Mouse (Mus musculus) midbrain, embryonic 12.5 days (tissue): ENCODE data around the gene Gm44511. TPM values are rescaled to one million over a fixed set of nuclear protein-coding genes. Genes with fewer than 3 reads are reported as not detected.
A peak's percentile ranks its signal among the peaks of the same experiment; 100 is the strongest.
"Not testable (repeated sequence)": the region's sequence is repeated elsewhere in the genome, so short reads cannot be mapped to it uniquely, and the experiment has no call there.

Experiments
- ATAC-seq: fragments of 200-750 bp; cut with Nextera tagmentation; 2 replicates; pipeline ENCODE4 v1.8.0; 2017; ENCODE audit warnings: low read depth, moderate TSS enrichment, moderate library complexity; ENCODE audit not compliant: low FRiP score
- H3K27ac ChIP-seq: fragments of 300-500 bp; sonication (generic); replicated peaks from 2 replicates; pipeline ENCODE4 v1.5.1; 2016; ENCODE audit warnings: mild to moderate bottlenecking
- H3K27me3 ChIP-seq: fragments of 300-500 bp; sonication (generic); 2 replicates; pipeline ENCODE4 v1.6.1; 2016; ENCODE audit warnings: mild to moderate bottlenecking
- H3K36me3 ChIP-seq: fragments of 300-500 bp; sonication (generic); 2 replicates; pipeline ENCODE4 v1.6.1; 2016
- H3K4me1 ChIP-seq: fragments of 300-500 bp; sonication (generic); 2 replicates; pipeline ENCODE4 v1.6.1; 2016
- H3K4me2 ChIP-seq: fragments of 300-500 bp; sonication (generic); replicated peaks from 2 replicates; pipeline ENCODE4 v1.6.1; 2016; ENCODE audit warnings: mild to moderate bottlenecking, moderate library complexity
- H3K4me3 ChIP-seq: fragments of 300-500 bp; sonication (generic); 2 replicates; pipeline ENCODE4 v1.5.1; 2016; ENCODE audit warnings: mild to moderate bottlenecking
- H3K9ac ChIP-seq: fragments of 300-500 bp; sonication (generic); replicated peaks from 2 replicates; pipeline ENCODE4 v1.6.1; 2016; ENCODE audit warnings: mild to moderate bottlenecking, moderate library complexity
- H3K9me3 ChIP-seq: fragments of 300-500 bp; sonication (generic); 2 replicates; pipeline ENCODE4 v1.6.1; 2016; ENCODE audit warnings: mild to moderate bottlenecking
- WGBS: fragments of 180-500 bp; shearing (Covaris S2); methylation state at CpG from one replicate; pipeline ENCODE4 v1.1.7; 2016; 5-methylcytosine and 5-hydroxymethylcytosine counted together
- polyA plus RNA-seq: library from polyadenylated mRNA; unstranded; fragments of >200 nt; fragmentation: Nextera tagmentation; extraction: Ambion mirVana; gene quantifications from 2 replicates; pipeline ENCODE4 v1.2.1, GENCODE M21; 2016

Gene Gm44511
- polyA plus RNA-seq, 1 experiment from 2014 or later, result not detected

DNA sequence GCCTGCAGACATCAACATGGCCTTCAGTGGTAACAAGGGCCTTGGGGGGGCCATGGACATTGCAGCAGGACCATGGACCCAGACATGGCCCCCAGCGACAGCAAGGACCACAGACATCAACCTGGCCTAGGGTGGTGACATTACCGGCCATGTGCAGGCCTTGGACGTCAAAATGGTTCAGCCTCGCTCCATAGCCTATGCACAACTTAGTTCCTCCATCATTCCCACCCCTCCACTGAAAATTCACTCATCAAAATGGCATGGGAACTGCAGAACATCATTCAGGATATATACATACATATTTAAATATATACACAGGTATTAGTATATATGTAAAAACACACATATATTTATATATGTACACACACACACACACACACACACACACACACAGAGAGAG, 21.3 kb upstream of the Gm44511 start:
- H3K27ac ChIP-seq, result no peak overlapping the region
- no peak overlapping the region for H3K9ac ChIP-seq
- H3K4me2 ChIP-seq, result no peak overlapping the region
- H3K9me3 ChIP-seq, result no peaks in the 10 kb centered on the region
- 91% methylated on average over 4 of the region's 4 CpGs for WGBS
- H3K27me3 ChIP-seq, result no peaks in the 10 kb centered on the region
- no peak for ATAC-seq
- no peak overlapping the region for H3K4me3 ChIP-seq
- peaks cover 4% of the 10 kb centered on the region for H3K4me1 ChIP-seq
- H3K36me3 ChIP-seq, result no peaks in the 10 kb centered on the region

DNA sequence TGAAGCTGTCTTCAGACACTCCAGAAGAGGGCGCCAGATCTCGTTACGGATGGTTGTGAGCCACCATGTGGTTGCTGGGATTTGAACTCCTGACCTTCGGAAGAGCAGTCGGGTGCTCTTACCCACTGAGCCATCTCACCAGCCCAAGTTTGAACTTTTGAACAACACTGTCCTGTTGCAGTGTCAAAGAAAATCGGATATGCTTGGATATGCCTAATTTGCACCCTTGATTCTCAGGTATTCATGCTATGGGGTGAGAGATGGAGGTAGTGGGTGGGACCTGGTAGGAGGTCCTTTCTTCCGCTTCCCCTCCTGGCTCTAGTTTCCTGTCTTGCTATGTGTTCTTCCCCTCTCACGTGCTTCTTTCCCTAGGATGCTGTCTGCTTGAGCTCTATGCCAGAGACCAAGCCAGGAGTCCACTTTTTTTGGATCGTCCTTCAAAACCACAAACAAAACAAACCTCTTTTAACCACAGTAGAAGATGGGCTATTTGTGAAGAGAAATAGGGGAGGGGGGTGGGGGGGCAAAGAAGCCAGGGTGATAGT, 20.0 kb upstream of the Gm44511 start:
- no peak overlapping the region for H3K9ac ChIP-seq
- WGBS, result 62% methylated on average over 8 of the region's 9 CpGs
- peaks cover 14% of the 10 kb centered on the region for H3K4me1 ChIP-seq
- no peak for ATAC-seq
- no peaks in the 10 kb centered on the region for H3K9me3 ChIP-seq
- H3K27ac ChIP-seq, result no peak overlapping the region
- no peaks in the 10 kb centered on the region for H3K36me3 ChIP-seq
- 0 out of 2 replicates have a peak, but pooled peaks cover 4% of the 10 kb centered on the region for H3K27me3 ChIP-seq
- no peak overlapping the region for H3K4me2 ChIP-seq
- H3K4me3 ChIP-seq, result no peak overlapping the region

DNA sequence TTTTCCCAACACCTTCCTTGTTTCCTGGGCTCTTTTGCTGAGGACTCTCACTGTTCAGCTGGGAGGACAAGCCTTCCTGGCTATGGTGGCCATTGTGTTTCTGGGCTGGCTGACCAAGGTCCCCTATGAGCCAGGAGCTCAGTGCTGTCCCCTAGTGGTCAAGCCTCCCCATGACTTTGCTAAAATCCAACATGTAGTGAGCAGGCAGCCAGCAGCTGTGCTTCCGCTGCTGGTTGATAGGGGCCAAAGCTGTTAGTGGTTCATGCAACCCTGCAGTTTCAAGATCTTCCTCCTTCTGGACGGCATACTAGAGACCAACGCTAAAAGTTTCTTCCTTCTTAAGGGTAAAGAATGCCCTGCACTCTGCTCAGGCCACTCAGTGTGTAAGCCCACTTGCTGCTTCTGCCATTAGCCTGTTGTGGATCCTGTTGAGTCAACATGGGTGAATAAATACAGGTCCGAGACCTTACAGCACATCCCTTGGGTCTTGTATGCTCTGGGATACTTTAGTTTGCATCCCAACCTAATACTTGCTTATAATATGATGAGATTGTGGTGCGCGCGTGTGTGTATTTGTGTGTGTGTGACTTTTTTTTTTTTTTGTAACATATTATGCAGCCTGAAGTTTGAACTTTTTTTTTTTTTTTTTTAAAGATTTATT, 19.3 kb upstream of the Gm44511 start:
- peak; percentile 20; the same call in 1 of the 2 replicates for ATAC-seq
- Histone ChIP-seq H3K27ac (no peak overlapping the region), H3K4me3 (peak overlapping the region; percentile 13; the same call in 1 of the 2 replicates), H3K9me3 (no peaks in the 10 kb centered on the region), H3K4me2 (0 out of 2 replicates have a peak overlapping the region, but pooled peaks have one; percentile 31), H3K27me3 (0 out of 2 replicates have a peak, but pooled peaks cover 4% of the 10 kb centered on the region), H3K36me3 (no peaks in the 10 kb centered on the region), H3K4me1 (peaks cover 14% of the 10 kb centered on the region), H3K9ac (no peak overlapping the region)
- 26% methylated on average over 7 of the region's 7 CpGs for WGBS

DNA sequence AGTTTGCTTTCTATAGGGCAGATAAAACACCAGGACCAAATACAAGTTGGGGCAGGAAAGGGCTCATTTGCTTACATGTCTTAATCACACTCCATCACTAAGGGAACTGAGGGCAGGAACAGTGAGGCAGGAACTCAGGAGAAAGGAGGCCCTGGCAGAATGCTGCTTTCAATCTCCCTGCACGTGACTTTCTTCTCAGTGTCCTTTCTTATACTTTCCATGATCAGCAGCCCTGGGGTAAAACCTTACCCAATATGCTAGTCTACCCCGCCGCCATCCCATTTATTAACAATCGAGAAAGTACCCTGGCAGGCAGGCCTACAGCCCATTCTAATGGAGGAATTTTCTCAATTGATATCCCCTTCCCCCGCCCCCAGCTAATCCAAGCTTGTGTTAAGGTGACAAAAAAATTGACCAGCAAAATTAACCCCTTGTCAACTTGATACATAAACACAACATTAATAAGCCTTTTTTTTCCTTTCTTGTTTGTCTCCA, 18.5 kb upstream of the Gm44511 start:
- WGBS, result 80% methylated on average over 5 of the region's 5 CpGs
- Histone ChIP-seq H3K9ac (no peak overlapping the region), H3K4me3 (no peak overlapping the region)

DNA sequence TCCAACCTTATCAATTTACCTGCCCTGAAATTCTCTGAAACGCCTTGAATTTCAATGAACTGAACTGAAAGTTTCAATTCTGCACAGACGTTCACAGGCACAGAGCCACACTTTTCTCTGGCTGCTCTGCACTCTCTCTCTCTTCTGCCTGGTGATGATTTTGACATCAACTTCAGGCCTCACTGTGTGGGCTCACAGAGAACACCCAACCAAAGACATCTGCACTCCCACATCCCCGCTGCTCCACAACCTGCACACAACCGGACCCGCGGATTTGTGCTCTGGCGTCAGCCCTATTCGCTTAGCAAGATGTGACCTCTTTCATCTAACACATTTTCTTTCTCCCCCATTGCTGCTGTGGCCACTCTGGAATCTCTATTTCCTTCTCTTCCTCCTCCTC, 18.0 kb upstream of the Gm44511 start:
- H3K36me3 ChIP-seq, result no peaks in the 10 kb centered on the region
- no peak for ATAC-seq
- H3K27me3 ChIP-seq, result 0 out of 2 replicates have a peak, but pooled peaks cover 4% of the 10 kb centered on the region
- peak overlapping the region; percentile 73; the same call in 1 of the 2 replicates for H3K9ac ChIP-seq
- no peaks in the 10 kb centered on the region for H3K9me3 ChIP-seq
- H3K4me2 ChIP-seq, result peak overlapping the region; percentile 68
- 32% methylated on average over 8 of the region's 8 CpGs for WGBS
- H3K27ac ChIP-seq, result no peak overlapping the region
- H3K4me3 ChIP-seq, result peak overlapping the region; percentile 81
- H3K4me1 ChIP-seq, result peaks cover 14% of the 10 kb centered on the region

More for the DNA sequence above, 18.5 kb upstream of the Gm44511 start:
- H3K27me3 ChIP-seq, result 0 out of 2 replicates have a peak, but pooled peaks cover 4% of the 10 kb centered on the region
- H3K9me3 ChIP-seq, result no peaks in the 10 kb centered on the region
- H3K4me1 ChIP-seq, result peaks cover 14% of the 10 kb centered on the region
- no peak overlapping the region for H3K27ac ChIP-seq
- H3K4me2 ChIP-seq, result no peak overlapping the region
- ATAC-seq, result no peak
- H3K36me3 ChIP-seq, result no peaks in the 10 kb centered on the region

DNA sequence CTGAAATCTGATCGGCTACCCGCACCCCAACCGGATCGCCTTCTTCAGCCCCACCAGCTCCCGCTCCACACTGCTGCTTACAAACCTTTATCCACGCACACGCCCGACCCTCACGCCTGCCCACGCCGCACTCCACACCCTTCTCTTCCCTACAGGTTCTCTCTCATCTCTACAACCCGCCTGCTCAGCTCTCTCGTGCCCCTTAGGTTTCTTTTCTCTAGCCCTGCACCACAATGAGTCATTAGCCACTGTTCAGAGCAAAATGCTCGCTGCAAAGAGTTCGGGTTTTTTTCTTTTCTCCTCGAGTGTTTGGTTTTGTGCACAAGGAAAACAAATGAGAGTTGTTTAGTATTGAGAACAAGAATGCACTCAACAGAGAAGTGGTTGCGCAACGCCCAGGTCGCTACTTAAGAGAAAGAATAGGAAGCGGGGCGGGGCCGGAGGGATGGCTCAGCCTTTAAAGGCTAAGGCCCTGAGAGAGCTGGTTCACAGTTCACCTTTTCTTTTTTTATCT, 17.4 kb upstream of the Gm44511 start:
- ATAC-seq, result peak; percentile 45
- Histone ChIP-seq H3K4me2 (peak overlapping the region; percentile 68), H3K27ac (peak overlapping the region; percentile 84), H3K9ac (peak overlapping the region; percentile 73), H3K9me3 (no peaks in the 10 kb centered on the region), H3K4me1 (peaks cover 14% of the 10 kb centered on the region), H3K4me3 (peak overlapping the region; percentile 81), H3K36me3 (no peaks in the 10 kb centered on the region), H3K27me3 (0 out of 2 replicates have a peak, but pooled peaks cover 4% of the 10 kb centered on the region)
- under 1% methylated on average over 22 of the region's 22 CpGs for WGBS

DNA sequence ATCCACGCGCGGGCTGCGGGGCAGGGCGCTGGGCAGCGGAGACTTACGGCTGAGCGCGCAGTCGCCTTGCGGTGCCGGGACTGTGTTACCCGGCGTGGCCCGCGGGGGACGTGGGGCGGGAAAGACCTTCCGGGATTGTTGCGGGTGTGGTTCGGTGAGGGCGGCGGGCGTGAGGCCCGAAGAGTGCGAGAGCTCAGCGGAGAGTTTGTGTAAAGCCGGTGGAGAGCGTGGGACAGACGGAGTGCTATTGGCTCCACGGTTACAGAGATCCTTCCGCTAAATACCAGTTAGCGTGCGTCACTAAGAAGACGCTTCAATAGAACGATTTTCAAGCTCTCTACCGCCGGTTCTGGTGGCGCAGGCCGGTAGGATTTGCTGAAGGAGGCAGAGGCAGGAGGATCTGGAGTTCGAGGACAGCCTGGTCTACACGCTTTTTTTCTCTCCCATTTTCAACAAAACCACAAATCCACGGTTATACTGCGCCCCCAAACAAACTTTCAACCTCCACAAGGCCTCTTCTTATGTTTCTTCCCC, 16.9 kb upstream of the Gm44511 start:
- no peaks in the 10 kb centered on the region for H3K9me3 ChIP-seq
- peak overlapping the region; percentile 68 for H3K4me2 ChIP-seq
- H3K9ac ChIP-seq, result peak overlapping the region; percentile 73
- H3K36me3 ChIP-seq, result no peaks in the 10 kb centered on the region
- H3K27ac ChIP-seq, result peak overlapping the region; percentile 84
- peak; percentile 69 for ATAC-seq
- H3K27me3 ChIP-seq, result 0 out of 2 replicates have a peak, but pooled peaks cover 4% of the 10 kb centered on the region
- WGBS, result under 1% methylated on average over 44 of the region's 44 CpGs
- peaks cover 14% of the 10 kb centered on the region for H3K4me1 ChIP-seq
- peak overlapping the region; percentile 81 for H3K4me3 ChIP-seq

DNA sequence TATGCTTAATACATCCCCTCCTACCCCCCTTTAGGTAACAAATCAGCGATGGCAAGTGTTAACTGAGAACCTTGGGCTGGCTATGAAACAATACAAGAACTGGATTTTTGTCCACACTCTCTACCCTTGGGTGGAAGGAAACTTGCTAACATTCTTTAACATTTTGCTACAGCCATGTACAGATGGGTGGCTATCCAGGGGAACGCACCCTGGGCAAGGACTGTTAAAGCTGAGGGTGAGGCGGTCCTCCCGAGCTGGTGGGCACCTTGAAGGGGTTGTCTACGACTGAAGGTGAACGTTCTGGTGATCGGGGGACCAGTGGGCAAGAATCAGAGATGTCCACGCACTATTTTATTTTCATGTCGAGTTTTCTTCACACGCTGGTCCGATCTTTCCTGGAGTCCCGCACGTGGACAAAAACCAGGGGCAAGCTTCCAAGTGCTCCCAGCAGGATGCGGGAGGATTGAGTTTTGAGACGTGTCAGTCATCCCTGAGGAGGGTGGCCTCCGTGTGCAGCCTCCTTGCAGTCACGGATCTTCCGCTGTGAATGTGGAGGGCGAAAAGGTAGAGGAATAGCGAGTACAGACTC, 16.3 kb upstream of the Gm44511 start:
- Histone ChIP-seq H3K36me3 (no peaks in the 10 kb centered on the region), H3K4me1 (peaks cover 14% of the 10 kb centered on the region), H3K9ac (peak overlapping the region; percentile 73), H3K4me3 (peak overlapping the region; percentile 81), H3K27ac (peak overlapping the region; percentile 79), H3K9me3 (no peaks in the 10 kb centered on the region), H3K27me3 (0 out of 2 replicates have a peak, but pooled peaks cover 4% of the 10 kb centered on the region), H3K4me2 (peak overlapping the region; percentile 68)
- no peak for ATAC-seq
- WGBS, result under 1% methylated on average over 20 of the region's 20 CpGs

DNA sequence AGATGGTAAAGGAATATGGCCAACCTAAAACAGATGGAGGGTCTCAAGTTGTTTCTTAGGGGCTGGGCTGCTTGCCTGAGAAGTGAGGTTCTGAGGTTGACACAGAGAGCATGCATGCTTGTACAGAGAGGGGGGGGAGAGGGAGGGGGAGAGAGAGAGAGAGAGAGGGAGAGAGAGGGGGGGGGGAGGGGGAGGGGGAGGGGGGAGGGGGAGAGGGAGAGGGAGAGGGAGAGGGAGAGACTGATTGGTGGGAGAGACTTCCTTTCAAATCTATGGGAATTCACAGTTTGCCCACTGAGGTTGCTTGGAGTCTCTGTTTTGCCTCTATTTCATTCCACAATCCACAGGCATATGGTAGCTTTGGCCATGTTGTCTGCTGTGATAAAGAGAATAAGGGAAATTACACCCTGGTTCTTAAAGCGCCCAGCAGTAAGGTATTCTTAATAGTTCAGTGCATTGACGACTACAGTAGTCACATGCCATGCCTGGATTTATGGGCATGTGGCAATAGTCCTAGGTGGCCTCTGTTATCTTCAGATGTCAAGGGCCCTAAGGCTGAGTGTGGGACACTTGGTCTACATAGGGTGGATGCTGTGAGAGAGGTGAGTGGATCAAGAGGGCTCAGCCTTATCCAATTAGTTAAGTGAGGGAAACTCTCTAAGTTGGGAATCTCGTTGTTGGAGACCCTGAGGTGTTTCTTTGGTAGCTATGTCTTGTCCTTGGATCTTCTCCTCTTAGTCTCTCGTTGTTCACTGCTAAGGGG, 15.4 kb upstream of the Gm44511 start:
- Histone ChIP-seq H3K4me2 (peak overlapping the region; percentile 68), H3K4me1 (peaks cover 14% of the 10 kb centered on the region), H3K4me3 (peak overlapping the region; percentile 81), H3K9ac (no peak overlapping the region), H3K27me3 (0 out of 2 replicates have a peak, but pooled peaks cover 4% of the 10 kb centered on the region), H3K36me3 (no peaks in the 10 kb centered on the region), H3K27ac (no peak overlapping the region), H3K9me3 (no peaks in the 10 kb centered on the region)
- 43% methylated on average over 4 of the region's 4 CpGs for WGBS
- no peak for ATAC-seq

DNA sequence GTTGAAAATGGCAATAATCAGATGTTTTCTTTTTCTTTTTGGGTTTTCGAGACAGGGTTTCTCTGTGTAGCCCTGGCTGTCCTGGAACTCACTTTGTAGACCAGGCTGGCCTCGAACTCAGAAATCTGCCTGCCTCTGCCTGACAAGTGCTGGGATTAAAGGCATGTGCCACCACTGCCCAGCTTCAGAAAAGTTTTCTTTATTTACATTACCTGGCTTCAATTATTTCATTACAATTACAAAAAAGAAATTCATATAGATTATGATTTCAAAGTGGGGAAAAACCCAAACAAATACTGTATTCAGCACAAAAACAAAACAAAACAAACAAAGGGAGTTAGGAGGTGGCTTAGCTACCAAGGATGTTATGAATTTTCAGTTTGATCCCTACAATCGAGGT, 14.6 kb upstream of the Gm44511 start:
- not testable (repeated sequence) for H3K36me3 ChIP-seq, H3K9me3 ChIP-seq, H3K27me3 ChIP-seq, H3K4me3 ChIP-seq, H3K4me2 ChIP-seq, ATAC-seq, H3K9ac ChIP-seq, H3K27ac ChIP-seq
- H3K4me1 ChIP-seq, result peaks cover 14% of the 10 kb centered on the region
- 91% methylated on average over 3 of the region's 3 CpGs for WGBS

DNA sequence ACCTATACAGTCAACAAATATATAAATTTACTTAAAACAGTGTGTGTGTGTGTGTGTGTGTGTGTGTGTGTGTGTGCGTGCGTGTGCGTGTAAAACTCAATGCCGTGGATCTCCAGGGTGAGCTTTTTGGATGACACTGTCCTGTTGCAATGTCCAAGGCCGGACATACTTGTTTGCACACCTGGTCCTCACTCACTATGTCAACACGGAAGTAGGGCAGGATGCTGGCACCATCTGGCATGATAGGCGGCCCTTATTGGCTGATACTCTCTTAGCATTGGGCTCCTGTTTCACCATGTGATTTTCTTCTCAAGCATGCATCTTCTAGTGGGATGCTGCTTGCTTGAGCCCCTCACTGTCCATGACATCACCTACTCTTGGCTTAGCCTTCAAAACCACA, 13.8 kb upstream of the Gm44511 start:
- H3K36me3 ChIP-seq, result no peaks in the 10 kb centered on the region
- H3K4me2 ChIP-seq, result peak overlapping the region; percentile 59
- 71% methylated on average over 7 of the region's 7 CpGs for WGBS
- 0 out of 2 replicates have a peak, but pooled peaks cover 4% of the 10 kb centered on the region for H3K27me3 ChIP-seq
- peaks cover 14% of the 10 kb centered on the region for H3K4me1 ChIP-seq
- H3K9ac ChIP-seq, result no peak overlapping the region
- peak overlapping the region; percentile 83 for H3K4me3 ChIP-seq
- no peak for ATAC-seq
- H3K9me3 ChIP-seq, result no peaks in the 10 kb centered on the region
- H3K27ac ChIP-seq, result no peak overlapping the region
